Mouse (Mus musculus): Measurements from ENCODE around the gene Mtx2.

Gene Mtx2

GRCm38 (mm10) chr2:74825730-74826430, at the start of gene Mtx2:
TSS of gene Mtx2 (plus strand) at chr2:74825803.
- peak; percentile 75 for DNase-seq (ENCODE audit: low read depth)

- no peak for DNase-seq (ENCODE audit: low read depth)
Measured at GRCm38 (mm10) chr2:74777536-74778275, 47.9 kb upstream of the Mtx2 start.

- DNase-seq (ENCODE audit: low read depth) = no peak
Measured at GRCm38 (mm10) chr2:74781386-74781785, 44.2 kb upstream of the Mtx2 start.

- no peak for DNase-seq (ENCODE audit: low read depth)
Measured at GRCm38 (mm10) chr2:74795531-74795930, 30.1 kb upstream of the Mtx2 start.

GRCm38 (mm10) chr2:74808431-74808830, 17.2 kb upstream of the Mtx2 start:
- DNase-seq (ENCODE audit: low read depth) = no peak

GRCm38 (mm10) chr2:74822654-74823053, 2.9 kb upstream of the Mtx2 start:
- DNase-seq (ENCODE audit: low read depth) = no peak

- no peak for DNase-seq (ENCODE audit: low read depth)
Measured at GRCm38 (mm10) chr2:74825371-74825729, 253 bp upstream of the Mtx2 start.

- DNase-seq (ENCODE audit: low read depth) = no peak
Measured at GRCm38 (mm10) chr2:74846992-74847391, 21.4 kb downstream of the Mtx2 start.

GRCm38 (mm10) chr2:74847516-74847915, 21.9 kb downstream of the Mtx2 start:
- DNase-seq (ENCODE audit: low read depth) = no peak

GRCm38 (mm10) chr2:74850036-74850435, 24.4 kb downstream of the Mtx2 start:
- DNase-seq (ENCODE audit: low read depth) = no peak

- no peak for DNase-seq (ENCODE audit: low read depth)
Measured at GRCm38 (mm10) chr2:74862070-74862476, 36.5 kb downstream of the Mtx2 start.

GRCm38 (mm10) chr2:74865414-74865813, 39.8 kb downstream of the Mtx2 start:
- no peak for DNase-seq (ENCODE audit: low read depth)

- no peak for DNase-seq (ENCODE audit: low read depth)
Measured at GRCm38 (mm10) chr2:74874043-74874442, 48.4 kb downstream of the Mtx2 start.

- DNase-seq (ENCODE audit: low read depth) = no peak
Measured at GRCm38 (mm10) chr2:74884357-74884756, 58.8 kb downstream of the Mtx2 start.

- DNase-seq (ENCODE audit: low read depth) = no peak
Measured at GRCm38 (mm10) chr2:74891868-74892267, 66.3 kb downstream of the Mtx2 start.

- no peak for DNase-seq (ENCODE audit: low read depth)
Measured at GRCm38 (mm10) chr2:74892881-74893615, 67.4 kb downstream of the Mtx2 start.

- DNase-seq (ENCODE audit: low read depth) = no peak
Measured at GRCm38 (mm10) chr2:74894061-74894460, 68.5 kb downstream of the Mtx2 start.

- no peak for DNase-seq (ENCODE audit: low read depth)
Measured at GRCm38 (mm10) chr2:74899973-74900372, 74.4 kb downstream of the Mtx2 start.

- no peak for DNase-seq (ENCODE audit: low read depth)
Measured at GRCm38 (mm10) chr2:74901764-74902295, 76.2 kb downstream of the Mtx2 start.

- no peak for DNase-seq (ENCODE audit: low read depth)
Measured at GRCm38 (mm10) chr2:74907368-74908291, 82.0 kb downstream of the Mtx2 start.

GRCm38 (mm10) chr2:74912031-74912430, 86.4 kb downstream of the Mtx2 start:
- no peak for DNase-seq (ENCODE audit: low read depth)

All from naive thymus-derived CD4-positive, alpha-beta T cell, adult 2 months (primary cell).